Mouse (Mus musculus): ENCODE results near the gene Fam227a. TPM values are rescaled to one million over a fixed set of nuclear protein-coding genes. Genes with fewer than 3 reads are reported as not detected.

Gene Fam227a
- total RNA-seq, 1 experiment: 1.2 TPM

DNA sequence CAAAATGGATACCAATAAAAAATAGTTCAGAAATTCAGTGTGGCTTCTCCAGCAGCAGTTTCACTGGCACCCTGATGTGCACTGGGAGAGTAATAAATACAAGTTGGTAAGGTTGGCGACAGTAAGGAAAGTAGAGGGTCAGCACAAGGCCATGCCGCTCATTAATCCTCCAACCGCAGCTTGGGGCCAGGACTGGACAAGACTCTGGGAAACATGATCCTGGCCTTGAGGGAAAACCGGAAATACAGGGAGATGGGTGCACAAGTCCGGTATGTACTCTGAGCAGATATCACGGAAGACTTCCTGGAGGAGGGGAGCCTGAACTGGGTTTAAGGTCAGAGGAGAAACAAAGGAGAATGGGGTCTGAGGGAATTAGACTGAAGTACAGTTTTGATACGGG is 43.3 kb downstream of the Fam227a start:
- H3K27ac ChIP-seq (ENCODE audit: insufficient read depth, low read depth, low read length, poor library complexity, severe bottlenecking): no peak overlapping the region
- H3K9ac ChIP-seq (ENCODE audit: insufficient read depth, low read depth, low read length, poor library complexity, severe bottlenecking): no peak overlapping the region
- no peak for DNase-seq (ENCODE audit: low read depth, low spot score)
- no peaks in the 10 kb centered on the region; the same call in 1 of the 2 replicates for H3K36me3 ChIP-seq (ENCODE audit: control insufficient read depth, insufficient read depth, low read length, poor library complexity, severe bottlenecking)
- in situ Hi-C loops (cut with MboI; ENCODE audit: low sequenced_read_pairs in 2 of 2, unreplicated experiment in 2 of 2): no loop called here
- no peaks in the 10 kb centered on the region for H3K9me3 ChIP-seq (ENCODE audit: control insufficient read depth, insufficient read depth, low read depth, low read length)
- TF ChIP-seq HCFC1 (IDR thresholded peaks at IDR 0.05; ENCODE audit: borderline replicate concordance, insufficient read depth, low read length) (no peak), ZNF384 (IDR thresholded peaks at IDR 0.05; ENCODE audit: low read depth, low read length) (no peak), CHD2 (IDR thresholded peaks at IDR 0.05; ENCODE audit: low read depth, low read length) (no peak)
- H3K4me1 ChIP-seq (ENCODE audit: control insufficient read depth in 2 of 2, insufficient read depth in 2 of 2, low read length in 2 of 2, poor library complexity in 1 of 2): peaks cover 1 to 27% of the 10 kb centered on the region in 2 experiments; a peak in 2 of 4 replicates
- no peak overlapping the region for H3K4me3 ChIP-seq (ENCODE audit: insufficient read depth in 1 of 2, low read depth in 1 of 2, low read length in 2 of 2, poor library complexity in 1 of 2, severe bottlenecking in 1 of 2)

DNA sequence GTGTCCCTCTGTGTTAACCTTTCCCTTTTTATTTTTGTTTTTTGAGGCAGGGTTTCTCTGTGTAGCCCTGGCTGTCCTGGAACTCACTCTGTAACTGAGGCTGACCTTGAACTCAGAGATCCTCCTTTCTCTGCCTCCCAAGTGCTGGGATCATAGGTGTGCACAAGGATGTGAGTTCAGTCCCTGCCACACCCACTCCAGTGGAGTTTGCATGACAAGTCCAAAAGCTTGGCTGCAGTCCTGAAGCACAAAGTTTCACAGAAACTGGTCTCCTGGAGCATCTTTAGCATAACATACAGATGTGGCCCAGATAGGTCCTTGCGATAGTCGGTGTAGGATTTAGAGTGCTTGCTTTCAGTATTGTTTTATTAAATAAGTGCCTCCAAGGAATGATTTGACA is 49.5 kb downstream of the Fam227a start:
- in situ Hi-C loops (cut with MboI; ENCODE audit: low sequenced_read_pairs in 2 of 2, unreplicated experiment in 2 of 2): no loop called here
- no peak overlapping the region for H3K4me3 ChIP-seq (ENCODE audit: insufficient read depth in 1 of 2, low read depth in 1 of 2, low read length in 2 of 2, poor library complexity in 1 of 2, severe bottlenecking in 1 of 2)
- TF ChIP-seq ZNF384 (IDR thresholded peaks at IDR 0.05; ENCODE audit: low read depth, low read length) (no peak), MAFK (IDR thresholded peaks at IDR 0.05; ENCODE audit: insufficient read depth, low read depth, low read length) (no peak), CHD2 (IDR thresholded peaks at IDR 0.05; ENCODE audit: low read depth, low read length) (no peak), HCFC1 (IDR thresholded peaks at IDR 0.05; ENCODE audit: borderline replicate concordance, insufficient read depth, low read length) (no peak), ZC3H11A (IDR thresholded peaks at IDR 0.05; ENCODE audit: borderline replicate concordance, low read depth, low read length) (no peak)
- H3K27ac ChIP-seq (ENCODE audit: insufficient read depth, low read depth, low read length, poor library complexity, severe bottlenecking): no peak overlapping the region
- no peak overlapping the region for H3K9ac ChIP-seq (ENCODE audit: insufficient read depth, low read depth, low read length, poor library complexity, severe bottlenecking)
- no peak for DNase-seq (ENCODE audit: low read depth, low spot score)
- H3K36me3 ChIP-seq (ENCODE audit: control insufficient read depth, insufficient read depth, low read length, poor library complexity, severe bottlenecking): no peaks in the 10 kb centered on the region
- H3K9me3 ChIP-seq (ENCODE audit: control insufficient read depth, insufficient read depth, low read depth, low read length): no peaks in the 10 kb centered on the region
- H3K4me1 ChIP-seq (ENCODE audit: control insufficient read depth in 2 of 2, insufficient read depth in 2 of 2, low read length in 2 of 2, poor library complexity in 1 of 2): peaks cover 2 to 6% of the 10 kb centered on the region in 2 experiments; a peak in 3 of 4 replicates

DNA sequence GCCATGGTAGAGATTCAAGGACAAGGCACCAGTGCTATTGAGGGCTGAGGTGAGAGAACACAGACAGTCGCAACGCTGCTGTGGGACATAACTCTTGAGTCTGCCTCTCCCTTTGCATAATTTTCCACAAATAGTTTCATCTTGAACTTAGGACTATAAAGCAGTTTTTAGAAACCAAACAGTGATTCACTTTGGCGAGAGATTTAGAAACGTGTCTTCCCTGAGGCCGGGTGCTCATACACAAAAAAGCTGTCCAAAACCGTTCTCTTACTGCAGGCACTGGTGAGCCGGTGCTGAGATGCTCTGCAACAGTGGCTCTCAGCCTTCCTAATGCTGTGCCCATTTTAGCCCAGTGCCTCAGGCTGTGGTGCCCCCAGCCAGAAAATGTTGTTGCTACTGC is 50.5 kb downstream of the Fam227a start:
- Histone ChIP-seq H3K4me3 (ENCODE audit: insufficient read depth in 1 of 2, low read depth in 1 of 2, low read length in 2 of 2, poor library complexity in 1 of 2, severe bottlenecking in 1 of 2) (no peak overlapping the region), H3K9me3 (ENCODE audit: control insufficient read depth, insufficient read depth, low read depth, low read length) (no peaks in the 10 kb centered on the region), H3K27ac (ENCODE audit: insufficient read depth, low read depth, low read length, poor library complexity, severe bottlenecking) (no peak overlapping the region), H3K9ac (ENCODE audit: insufficient read depth, low read depth, low read length, poor library complexity, severe bottlenecking) (no peak overlapping the region), H3K4me1 (ENCODE audit: control insufficient read depth in 2 of 2, insufficient read depth in 2 of 2, low read length in 2 of 2, poor library complexity in 1 of 2) (peaks cover 2 to 4% of the 10 kb centered on the region in 2 experiments; a peak in 3 of 4 replicates), H3K36me3 (ENCODE audit: control insufficient read depth, insufficient read depth, low read length, poor library complexity, severe bottlenecking) (no peaks in the 10 kb centered on the region; the same call in 1 of the 2 replicates)
- TF ChIP-seq MAFK (IDR thresholded peaks at IDR 0.05; ENCODE audit: insufficient read depth, low read depth, low read length) (no peak), ZNF384 (IDR thresholded peaks at IDR 0.05; ENCODE audit: low read depth, low read length) (no peak), HCFC1 (IDR thresholded peaks at IDR 0.05; ENCODE audit: borderline replicate concordance, insufficient read depth, low read length) (no peak), CHD2 (IDR thresholded peaks at IDR 0.05; ENCODE audit: low read depth, low read length) (no peak), ZC3H11A (IDR thresholded peaks at IDR 0.05; ENCODE audit: borderline replicate concordance, low read depth, low read length) (no peak)
- no peak for DNase-seq (ENCODE audit: low read depth, low spot score)
- in situ Hi-C loops (cut with MboI; ENCODE audit: low sequenced_read_pairs in 2 of 2, unreplicated experiment in 2 of 2): no loop called here

DNA sequence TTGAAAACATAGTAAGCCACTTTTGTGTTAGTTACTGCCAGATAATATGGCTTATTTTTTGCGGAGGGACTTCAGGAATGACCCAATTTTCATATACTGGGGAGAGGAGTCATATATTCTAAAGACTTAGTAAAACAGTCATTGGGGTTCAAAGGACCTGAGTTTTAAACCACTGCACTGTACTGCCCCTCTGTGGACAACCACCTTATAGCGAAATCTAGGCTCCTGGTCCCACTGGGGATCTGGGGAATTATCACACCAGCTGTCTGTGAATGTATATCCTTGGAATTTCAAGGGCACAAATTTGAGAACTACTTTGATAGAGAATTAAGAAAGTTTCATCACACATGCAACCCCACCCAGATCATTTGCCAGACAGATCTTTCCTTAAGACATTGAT is 51.0 kb downstream of the Fam227a start:
- no peak for TF ChIP-seq CHD2 (IDR thresholded peaks at IDR 0.05; ENCODE audit: low read depth, low read length)
- no peak for TF ChIP-seq ZNF384 (IDR thresholded peaks at IDR 0.05; ENCODE audit: low read depth, low read length)
- TF ChIP-seq MAFK (IDR thresholded peaks at IDR 0.05; ENCODE audit: insufficient read depth, low read depth, low read length): no peak
- TF ChIP-seq ZC3H11A (IDR thresholded peaks at IDR 0.05; ENCODE audit: borderline replicate concordance, low read depth, low read length): 0 out of 2 replicates have a peak, but pooled peaks have one; percentile 5
- in situ Hi-C loops (cut with MboI; ENCODE audit: low sequenced_read_pairs in 2 of 2, unreplicated experiment in 2 of 2): no loop called here
- H3K9me3 ChIP-seq (ENCODE audit: control insufficient read depth, insufficient read depth, low read depth, low read length): no peaks in the 10 kb centered on the region
- peaks cover 2 to 4% of the 10 kb centered on the region in 2 experiments; a peak in 3 of 4 replicates for H3K4me1 ChIP-seq (ENCODE audit: control insufficient read depth in 2 of 2, insufficient read depth in 2 of 2, low read length in 2 of 2, poor library complexity in 1 of 2)
- no peak overlapping the region for H3K27ac ChIP-seq (ENCODE audit: insufficient read depth, low read depth, low read length, poor library complexity, severe bottlenecking)
- no peak for DNase-seq (ENCODE audit: low read depth, low spot score)
- no peak overlapping the region for H3K4me3 ChIP-seq (ENCODE audit: insufficient read depth in 1 of 2, low read depth in 1 of 2, low read length in 2 of 2, poor library complexity in 1 of 2, severe bottlenecking in 1 of 2)
- no peak overlapping the region for H3K9ac ChIP-seq (ENCODE audit: insufficient read depth, low read depth, low read length, poor library complexity, severe bottlenecking)
- peaks cover 4% of the 10 kb centered on the region; the same call in 1 of the 2 replicates for H3K36me3 ChIP-seq (ENCODE audit: control insufficient read depth, insufficient read depth, low read length, poor library complexity, severe bottlenecking)

DNA sequence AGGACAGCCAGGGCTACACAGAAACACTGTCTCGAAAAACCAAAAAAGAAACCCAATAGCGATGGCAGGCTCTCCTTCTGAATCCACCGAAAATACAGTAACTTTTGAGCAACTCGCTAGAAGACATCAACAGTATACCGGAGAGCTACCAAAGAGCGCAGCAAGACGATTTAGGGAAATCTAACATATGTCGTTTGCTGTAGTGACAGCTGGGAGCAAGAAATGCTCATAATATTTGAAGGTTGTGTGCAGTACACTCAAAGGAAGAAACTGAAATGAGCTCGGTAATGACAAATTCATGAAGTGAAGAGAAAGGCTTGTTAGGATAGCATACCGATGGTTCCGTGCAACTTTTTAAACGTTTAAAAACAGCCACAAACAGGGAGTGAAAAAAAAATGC is 52.6 kb downstream of the Fam227a start:
- Histone ChIP-seq H3K36me3 (ENCODE audit: control insufficient read depth, insufficient read depth, low read length, poor library complexity, severe bottlenecking) (peaks cover 7% of the 10 kb centered on the region), H3K27ac (ENCODE audit: insufficient read depth, low read depth, low read length, poor library complexity, severe bottlenecking) (no peak overlapping the region; the same call in 1 of the 2 replicates), H3K9me3 (ENCODE audit: control insufficient read depth, insufficient read depth, low read depth, low read length) (no peaks in the 10 kb centered on the region), H3K9ac (ENCODE audit: insufficient read depth, low read depth, low read length, poor library complexity, severe bottlenecking) (no peak overlapping the region), H3K4me3 (ENCODE audit: insufficient read depth in 1 of 2, low read depth in 1 of 2, low read length in 2 of 2, poor library complexity in 1 of 2, severe bottlenecking in 1 of 2) (no peak overlapping the region), H3K4me1 (ENCODE audit: control insufficient read depth in 2 of 2, insufficient read depth in 2 of 2, low read length in 2 of 2, poor library complexity in 1 of 2) (peaks cover 0 to 2% of the 10 kb centered on the region in 2 experiments; a peak in 2 of 4 replicates)
- TF ChIP-seq MAFK (IDR thresholded peaks at IDR 0.05; ENCODE audit: insufficient read depth, low read depth, low read length): no peak
- TF ChIP-seq HCFC1 (IDR thresholded peaks at IDR 0.05; ENCODE audit: borderline replicate concordance, insufficient read depth, low read length): no peak
- TF ChIP-seq CHD2 (IDR thresholded peaks at IDR 0.05; ENCODE audit: low read depth, low read length): no peak
- TF ChIP-seq ZC3H11A (IDR thresholded peaks at IDR 0.05; ENCODE audit: borderline replicate concordance, low read depth, low read length): no peak
- no peak for TF ChIP-seq ZNF384 (IDR thresholded peaks at IDR 0.05; ENCODE audit: low read depth, low read length)
- in situ Hi-C loops (cut with MboI; ENCODE audit: low sequenced_read_pairs in 2 of 2, unreplicated experiment in 2 of 2): no loop called here
- DNase-seq (ENCODE audit: low read depth, low spot score): no peak

Measured in ES-E14 (cell line).